Mouse (Mus musculus) liver, postnatal 0 days (tissue): ENCODE measurements at regions not wholly inside any gene's neighbourhood (a gene's known extent, or its start where the extent isn't known, plus 50 kb on each side); places are given as distances from the start of the nearest gene placed in this dataset.

Experiments used
- CTCF ChIP-seq: sonication (generic); IDR thresholded peaks from 2 replicates; pipeline ENCODE4 v1.5.1; 2016; ENCODE audit warnings: antibody characterized with exemption, low read depth
- EP300 ChIP-seq: IDR thresholded peaks from 2 replicates; pipeline ENCODE4 v1.6.1; 2016; ENCODE audit warnings: antibody characterized with exemption, low read depth, mild to moderate bottlenecking

DNA sequence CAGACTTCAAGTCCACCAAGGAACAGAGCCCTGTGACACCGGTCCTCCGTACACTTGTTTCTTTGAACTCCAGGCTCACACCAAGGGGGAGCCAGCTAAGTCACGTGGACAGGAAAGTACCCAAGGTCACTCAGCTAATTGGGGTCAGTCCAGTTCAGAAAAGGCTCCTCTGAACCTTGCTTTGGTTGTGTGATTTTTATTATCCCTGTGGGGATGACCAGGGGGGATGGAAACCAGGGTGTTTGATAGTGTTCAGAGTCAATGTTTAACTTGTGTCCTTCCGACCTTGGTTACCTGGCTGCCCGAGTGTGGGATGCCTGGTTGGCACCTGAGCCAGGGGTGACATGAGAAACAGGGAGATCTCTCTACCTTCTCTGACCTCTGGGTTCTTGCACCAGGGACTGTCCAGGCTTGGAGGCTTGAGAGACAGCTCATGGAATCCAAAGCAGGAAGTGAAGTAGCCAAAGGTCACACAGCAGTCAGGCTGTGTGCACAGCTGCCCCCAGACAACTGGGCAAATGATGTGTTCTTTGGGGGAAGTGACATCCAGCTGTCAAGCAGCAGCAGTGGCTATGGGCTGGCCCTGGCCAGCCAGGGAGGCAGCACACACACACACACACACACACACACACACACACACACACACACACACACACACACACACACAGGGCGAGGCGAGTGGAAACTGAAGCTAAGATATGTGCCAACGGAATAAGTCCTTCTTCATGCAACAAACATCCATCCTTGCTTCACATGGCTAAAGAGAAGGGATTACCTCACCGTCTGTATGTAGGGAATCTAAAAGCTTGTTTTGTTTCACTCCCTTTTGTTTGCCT, 250.5 kb upstream of the Zmiz1 start:
- TF ChIP-seq CTCF: no peak
- peak; percentile 38; the same call in 1 of the 2 replicates for TF ChIP-seq EP300
